Mouse (Mus musculus): ENCODE measurements around the gene Lcn2. TPM values are rescaled to one million over a fixed set of nuclear protein-coding genes. Genes with fewer than 3 reads are reported as not detected.

The Lcn2 gene
- total and polyA plus RNA-seq, 3 experiments, result not detected

GRCm38 (mm10) chr2:32340836-32341633, 47.0 kb downstream of the Lcn2 start:
- dilution Hi-C loops (cut with MboI; ENCODE audit: extremely low pct_ligation_motif_present, extremely low pct_unique_long_range_greater_than_20kb, low sequenced_read_pairs) (no loop called here), in situ Hi-C loops (cut with MboI; ENCODE audit: low pct_ligation_motif_present, low pct_unique_long_range_greater_than_20kb, low sequenced_read_pairs) (no loop called here)
- no peak overlapping the region for H3K4me2 ChIP-seq (ENCODE audit: insufficient read depth, low read depth, poor library complexity, severe bottlenecking)
- no peak overlapping the region for H3K9ac ChIP-seq (ENCODE audit: insufficient read depth, low read depth)
- peaks cover 7% of the 10 kb centered on the region for H3K9me3 ChIP-seq (replicated peaks; ENCODE audit: low read length)
- H3K27me3 ChIP-seq (replicated peaks), result peaks cover 77% of the 10 kb centered on the region
- no peak for DNase-seq (ENCODE audit: extremely low read depth)
- H3K4me1 ChIP-seq (ENCODE audit: control insufficient read depth in 1 of 2, insufficient read depth in 2 of 2), result peaks cover 0 to 6% of the 10 kb centered on the region in 2 experiments; a peak in 2 of 4 replicates
- H3K36me3 ChIP-seq (replicated peaks in 1 of 2; ENCODE audit: control insufficient read depth in 1 of 2, insufficient read depth in 1 of 2, low read length in 1 of 2), result no peaks in the 10 kb centered on the region
- no peak overlapping the region for H3K27ac ChIP-seq (ENCODE audit: insufficient read depth, low read depth)
- H3K4me3 ChIP-seq (replicated peaks in 1 of 3; ENCODE audit: low read depth in 2 of 3, low read length in 2 of 3, poor library complexity in 1 of 3), result no peak overlapping the region
- H3K79me2 ChIP-seq (replicated peaks; ENCODE audit: control insufficient read depth, extremely low read depth, insufficient read depth, poor library complexity, severe bottlenecking), result no peaks in the 10 kb centered on the region
- no peak for TF ChIP-seq CHD1 (IDR thresholded peaks at IDR 0.05; ENCODE audit: low read depth, low read length)
- no peak for TF ChIP-seq GABPA (IDR thresholded peaks at IDR 0.05; ENCODE audit: insufficient replicate concordance, low read depth, low read length)
- TF ChIP-seq ZC3H11A (IDR thresholded peaks at IDR 0.05; ENCODE audit: low read depth, low read length), result no peak

DNA sequence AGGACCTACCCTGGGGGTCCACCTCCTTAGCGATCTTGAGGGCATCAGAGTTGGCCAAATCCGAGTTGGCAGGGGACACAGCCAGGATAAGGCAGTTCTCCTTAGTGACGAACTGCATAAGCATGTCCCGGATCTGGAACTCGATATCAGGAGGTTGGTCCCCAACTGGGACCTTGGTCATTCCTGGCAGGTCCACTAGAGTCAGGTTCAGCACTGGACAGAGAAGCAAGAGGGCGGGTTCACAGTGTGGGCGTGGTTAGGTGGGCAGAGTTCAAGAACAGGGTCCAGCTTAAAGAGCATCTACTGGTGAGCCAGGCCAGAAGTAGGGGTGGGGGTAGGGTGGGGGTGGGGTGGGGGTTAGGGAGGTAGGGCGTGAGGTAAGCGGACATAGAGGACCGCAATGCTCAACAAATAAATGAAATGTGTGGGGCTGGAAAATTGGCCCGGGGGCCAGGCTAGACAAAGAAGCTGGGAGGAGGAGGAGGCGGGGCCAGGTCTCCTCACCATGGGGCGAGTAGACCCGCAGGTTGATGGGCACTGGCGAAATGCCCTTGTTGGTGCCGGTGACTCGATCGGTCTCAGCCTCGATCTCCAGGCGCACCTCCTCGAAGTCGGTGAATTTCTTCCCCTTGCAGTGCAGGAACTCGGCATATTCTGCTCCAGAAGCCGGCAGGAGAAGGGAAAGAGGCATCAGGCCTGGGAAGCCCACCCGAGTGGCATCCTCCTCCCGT, 48.0 kb downstream of the Lcn2 start:
- Histone ChIP-seq H3K4me3 (replicated peaks in 1 of 3; ENCODE audit: low read depth in 2 of 3, low read length in 2 of 3, poor library complexity in 1 of 3) (no peak overlapping the region), H3K27ac (ENCODE audit: insufficient read depth, low read depth) (no peak overlapping the region), H3K4me2 (ENCODE audit: insufficient read depth, low read depth, poor library complexity, severe bottlenecking) (no peak overlapping the region), H3K4me1 (ENCODE audit: control insufficient read depth in 1 of 2, insufficient read depth in 2 of 2) (peaks cover 0 to 6% of the 10 kb centered on the region in 2 experiments; a peak in 2 of 4 replicates), H3K9ac (ENCODE audit: insufficient read depth, low read depth) (no peak overlapping the region), H3K27me3 (replicated peaks) (peaks cover 83% of the 10 kb centered on the region), H3K9me3 (replicated peaks; ENCODE audit: low read length) (peaks cover 7% of the 10 kb centered on the region), H3K79me2 (replicated peaks; ENCODE audit: control insufficient read depth, extremely low read depth, insufficient read depth, poor library complexity, severe bottlenecking) (no peaks in the 10 kb centered on the region), H3K36me3 (replicated peaks in 1 of 2; ENCODE audit: control insufficient read depth in 1 of 2, insufficient read depth in 1 of 2, low read length in 1 of 2) (no peaks in the 10 kb centered on the region)
- dilution Hi-C loops (cut with MboI; ENCODE audit: extremely low pct_ligation_motif_present, extremely low pct_unique_long_range_greater_than_20kb, low sequenced_read_pairs) (no loop called here), in situ Hi-C loops (cut with MboI; ENCODE audit: low pct_ligation_motif_present, low pct_unique_long_range_greater_than_20kb, low sequenced_read_pairs) (no loop called here)
- TF ChIP-seq MXI1 (IDR thresholded peaks at IDR 0.05; ENCODE audit: low read depth, low read length) (no peak), KAT2A (IDR thresholded peaks at IDR 0.05; ENCODE audit: insufficient replicate concordance, low read length) (no peak), CHD1 (IDR thresholded peaks at IDR 0.05; ENCODE audit: low read depth, low read length) (no peak), PAX5 (IDR thresholded peaks at IDR 0.05; ENCODE audit: low read length) (no peak), ZC3H11A (IDR thresholded peaks at IDR 0.05; ENCODE audit: low read depth, low read length) (no peak), ETS1 (conservative IDR thresholded peaks at IDR 0.05; ENCODE audit: low read depth, low read length) (no peak), CHD2 (IDR thresholded peaks at IDR 0.05; ENCODE audit: low read length) (no peak), TBP (conservative IDR thresholded peaks at IDR 0.05; ENCODE audit: low read depth, low read length) (no peak), RAD21 (IDR thresholded peaks at IDR 0.05; ENCODE audit: low read depth, low read length) (no peak)
- DNase-seq (ENCODE audit: extremely low read depth), result no peak

- no peaks in the 10 kb centered on the region for H3K36me3 ChIP-seq (replicated peaks in 1 of 2; ENCODE audit: control insufficient read depth in 1 of 2, insufficient read depth in 1 of 2, low read length in 1 of 2)
- in situ Hi-C loops (cut with MboI; ENCODE audit: low pct_ligation_motif_present, low pct_unique_long_range_greater_than_20kb, low sequenced_read_pairs) (no loop called here), dilution Hi-C loops (cut with MboI; ENCODE audit: extremely low pct_ligation_motif_present, extremely low pct_unique_long_range_greater_than_20kb, low sequenced_read_pairs) (no loop called here)
- DNase-seq (ENCODE audit: extremely low read depth), result no peak
- H3K4me1 ChIP-seq (ENCODE audit: control insufficient read depth in 1 of 2, insufficient read depth in 2 of 2), result no peaks in the 10 kb centered on the region
- H3K4me2 ChIP-seq (ENCODE audit: insufficient read depth, low read depth, poor library complexity, severe bottlenecking), result no peak overlapping the region
- TF ChIP-seq TCF12 (IDR thresholded peaks at IDR 0.05; ENCODE audit: low read depth, low read length) (no peak), POLR2A (IDR thresholded peaks at IDR 0.05; ENCODE audit: low read depth, low read length) (no peak), EP300 (IDR thresholded peaks at IDR 0.05; ENCODE audit: low read length) (no peak), ELF1 (IDR thresholded peaks at IDR 0.05; ENCODE audit: low read depth, low read length) (no peak), ZC3H11A (IDR thresholded peaks at IDR 0.05; ENCODE audit: low read depth, low read length) (no peak), JUND (conservative IDR thresholded peaks at IDR 0.05; ENCODE audit: low read depth, low read length) (no peak), UBTF (IDR thresholded peaks at IDR 0.05; ENCODE audit: low read depth, low read length) (no peak), SIN3A (IDR thresholded peaks at IDR 0.05; ENCODE audit: low read length) (no peak), ZNF384 (IDR thresholded peaks at IDR 0.05; ENCODE audit: low read depth, low read length) (no peak), POLR2AphosphoS2 (IDR thresholded peaks at IDR 0.05; ENCODE audit: low read depth, low read length) (no peak), NELFE (IDR thresholded peaks at IDR 0.05; ENCODE audit: low read depth, low read length) (no peak), RCOR1 (conservative IDR thresholded peaks at IDR 0.05; ENCODE audit: low read depth, low read length) (no peak), CHD2 (IDR thresholded peaks at IDR 0.05; ENCODE audit: low read length) (no peak)
- H3K9ac ChIP-seq (ENCODE audit: insufficient read depth, low read depth), result no peak overlapping the region
- no peaks in the 10 kb centered on the region for H3K79me2 ChIP-seq (replicated peaks; ENCODE audit: control insufficient read depth, extremely low read depth, insufficient read depth, poor library complexity, severe bottlenecking)
- no peak overlapping the region for H3K4me3 ChIP-seq (replicated peaks in 1 of 3; ENCODE audit: low read depth in 2 of 3, low read length in 2 of 3, poor library complexity in 1 of 3)
- no peak overlapping the region for H3K27ac ChIP-seq (ENCODE audit: insufficient read depth, low read depth)
- peaks cover 7% of the 10 kb centered on the region for H3K9me3 ChIP-seq (replicated peaks; ENCODE audit: low read length)
- H3K27me3 ChIP-seq (replicated peaks), result peaks cover 88% of the 10 kb centered on the region
Measured at GRCm38 (mm10) chr2:32335888-32336287, 52.2 kb downstream of the Lcn2 start.
